Mouse (Mus musculus): ENCODE data around the gene Larp1b. TPM values are rescaled to one million over a fixed set of nuclear protein-coding genes. Genes with fewer than 3 reads are reported as not detected.
"Not testable (repeated sequence)": the region's sequence is repeated elsewhere in the genome, so short reads cannot be mapped to it uniquely, and the experiment has no call there.

Larp1b gene
- total RNA-seq (2014; rRNA removed) (11.0 and 11.5 TPM in 2 replicates), polyA plus RNA-seq (2015; fragmentation: Nextera tagmentation; extraction: Ambion mirVana) (2.0 and 2.9 TPM in 2 replicates)

DNA sequence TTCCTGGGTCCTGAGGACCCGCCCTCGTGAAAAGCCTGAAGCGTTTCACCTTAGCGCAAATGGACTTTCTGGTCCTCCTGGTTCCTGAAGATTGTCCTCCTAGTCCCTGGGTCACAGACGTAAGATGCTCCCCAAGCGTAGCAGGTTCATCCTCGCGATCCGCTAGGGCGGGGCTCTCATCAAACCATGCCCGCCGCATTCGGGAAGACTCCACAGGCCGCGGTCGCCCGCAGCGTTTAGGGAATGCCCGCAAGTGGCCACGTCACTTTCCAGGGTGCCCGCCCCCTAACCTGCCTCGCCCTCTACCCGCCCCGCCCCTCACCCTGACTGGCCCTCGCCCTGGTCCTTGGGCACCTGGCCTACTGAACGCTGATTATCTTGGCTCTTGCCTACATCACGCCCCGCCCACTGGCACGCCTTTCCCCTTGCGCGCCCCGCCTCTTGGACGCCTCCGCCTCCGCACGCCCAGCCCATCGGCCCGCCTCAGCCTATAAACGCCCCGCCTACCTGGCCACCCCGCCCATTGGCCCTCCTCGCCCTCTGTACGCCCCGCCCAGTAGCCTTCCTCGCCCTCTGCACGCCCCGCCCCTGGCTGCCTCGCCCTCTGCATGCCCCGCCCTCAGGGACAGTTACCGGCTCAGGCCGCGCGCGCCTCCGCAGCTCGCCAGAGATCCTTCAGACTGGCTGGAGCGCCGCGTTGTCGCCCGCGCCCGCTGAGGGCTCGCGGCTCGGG, at the start of gene Larp1b:
Gene Larp1b, plus strand, starts transcription at position 659 of the 733 bp plus-strand sequence.
- TF ChIP-seq CTCF (IDR thresholded peaks at IDR 0.05; ENCODE audit: low read depth): no peak
- peak within 1 kb of the TSS; percentile 66 for H3K9ac ChIP-seq
- 2% methylated on average over 65 of the region's 66 CpGs for WGBS

GRCm38 (mm10) chr3:40902443-40902842, 47.2 kb upstream of the Larp1b start, which contains the start of gene 1700034I23Rik:
TSS of gene 1700034I23Rik (minus strand) at chr3:40902543.
- H3K4me1 ChIP-seq (ENCODE audit: insufficient read depth); ATAC-seq; H3K4me2 ChIP-seq (ENCODE audit: low read depth); H3K9ac ChIP-seq; DNase-seq; H3K27ac ChIP-seq (ENCODE audit: low read depth, low read length); H3K9me3 ChIP-seq (ENCODE audit: low read length); H3K4me3 ChIP-seq (ENCODE audit: low read depth, low read length); H3K36me3 ChIP-seq (ENCODE audit: insufficient read depth); H3K27me3 ChIP-seq (ENCODE audit: insufficient read depth, low read length): not testable (repeated sequence)
- 98% methylated on average over 5 of the region's 10 CpGs for WGBS

More for the DNA sequence above, at the start of gene Larp1b:
- H3K27ac ChIP-seq (ENCODE audit: low read depth, low read length): peak within 1 kb of the TSS; percentile 66
- ATAC-seq (peak; percentile 91), DNase-seq (peak; percentile 92)
- H3K36me3 ChIP-seq (ENCODE audit: insufficient read depth): no peaks in the 10 kb centered on the region
- H3K4me2 ChIP-seq (ENCODE audit: low read depth): peak within 1 kb of the TSS; percentile 95
- no peaks in the 10 kb centered on the region for H3K4me1 ChIP-seq (ENCODE audit: insufficient read depth)
- H3K27me3 ChIP-seq (ENCODE audit: insufficient read depth, low read length): no peaks in the 10 kb centered on the region
- H3K4me3 ChIP-seq (ENCODE audit: low read depth, low read length): peak within 1 kb of the TSS; percentile 83
- no peaks in the 10 kb centered on the region for H3K9me3 ChIP-seq (ENCODE audit: low read length)

- Histone ChIP-seq H3K27me3 (ENCODE audit: insufficient read depth, low read length) (no peaks in the 10 kb centered on the region), H3K36me3 (ENCODE audit: insufficient read depth) (peaks cover 21% of the 10 kb centered on the region), H3K4me2 (ENCODE audit: low read depth) (no peak overlapping the region), H3K9me3 (ENCODE audit: low read length) (no peaks in the 10 kb centered on the region), H3K9ac (no peak overlapping the region), H3K4me1 (ENCODE audit: insufficient read depth) (no peaks in the 10 kb centered on the region), H3K27ac (ENCODE audit: low read depth, low read length) (no peak overlapping the region), H3K4me3 (ENCODE audit: low read depth, low read length) (no peak overlapping the region)
- 87% methylated on average over 5 of the region's 5 CpGs for WGBS
- TF ChIP-seq CTCF (IDR thresholded peaks at IDR 0.05; ENCODE audit: low read depth): no peak
- DNase-seq: no peak
- no peak for ATAC-seq
Observed at GRCm38 (mm10) chr3:40938189-40938588, 11.4 kb upstream of the Larp1b start.

- 96% methylated on average over 4 of the region's 4 CpGs for WGBS
- TF ChIP-seq CTCF (IDR thresholded peaks at IDR 0.05; ENCODE audit: low read depth): no peak
- Histone ChIP-seq H3K4me3 (ENCODE audit: low read depth, low read length) (no peak overlapping the region), H3K4me2 (ENCODE audit: low read depth) (no peak overlapping the region), H3K4me1 (ENCODE audit: insufficient read depth) (no peaks in the 10 kb centered on the region), H3K27ac (ENCODE audit: low read depth, low read length) (no peak overlapping the region), H3K9me3 (ENCODE audit: low read length) (no peaks in the 10 kb centered on the region), H3K36me3 (ENCODE audit: insufficient read depth) (peaks cover 17% of the 10 kb centered on the region), H3K27me3 (ENCODE audit: insufficient read depth, low read length) (no peaks in the 10 kb centered on the region), H3K9ac (no peak overlapping the region)
- DNase-seq: no peak
- no peak for ATAC-seq
Observed at GRCm38 (mm10) chr3:40938592-40938991, 11.0 kb upstream of the Larp1b start.

DNA sequence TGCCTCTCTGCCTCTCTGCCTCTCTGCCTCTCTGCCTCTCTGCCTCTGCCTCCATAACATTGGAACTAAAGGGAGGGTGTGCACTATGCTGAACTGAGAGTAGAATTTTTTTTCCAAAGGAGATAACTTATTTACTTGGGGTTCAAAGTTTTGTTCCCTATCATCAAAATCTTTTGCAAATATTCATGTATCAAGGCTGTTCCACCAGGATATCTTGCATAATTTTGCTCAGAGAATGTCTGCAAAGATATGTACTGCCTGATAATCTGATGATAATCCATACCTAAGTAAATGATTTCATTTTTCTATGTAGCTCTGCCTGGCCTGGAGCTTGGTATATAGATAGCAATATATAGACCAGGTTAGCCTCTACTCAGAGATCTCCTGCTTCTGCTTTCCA, 10.6 kb upstream of the Larp1b start:
- H3K27ac ChIP-seq (ENCODE audit: low read depth, low read length): no peak overlapping the region
- peaks cover 12% of the 10 kb centered on the region for H3K36me3 ChIP-seq (ENCODE audit: insufficient read depth)
- no peaks in the 10 kb centered on the region for H3K9me3 ChIP-seq (ENCODE audit: low read length)
- no peak for DNase-seq
- no peak overlapping the region for H3K4me2 ChIP-seq (ENCODE audit: low read depth)
- no peaks in the 10 kb centered on the region for H3K27me3 ChIP-seq (ENCODE audit: insufficient read depth, low read length)
- no peaks in the 10 kb centered on the region for H3K4me1 ChIP-seq (ENCODE audit: insufficient read depth)
- no peak overlapping the region for H3K4me3 ChIP-seq (ENCODE audit: low read depth, low read length)
- no peak for TF ChIP-seq CTCF (IDR thresholded peaks at IDR 0.05; ENCODE audit: low read depth)
- ATAC-seq: no peak
- H3K9ac ChIP-seq: no peak overlapping the region

GRCm38 (mm10) chr3:40949903-40950600, 424 bp downstream of the Larp1b start:
- ATAC-seq: peak; percentile 49
- under 1% methylated on average over 89 of the region's 118 CpGs for WGBS
- H3K4me3 ChIP-seq (ENCODE audit: low read depth, low read length): peak overlapping the region; percentile 83

More at GRCm38 (mm10) chr3:40949903-40950600, 424 bp downstream of the Larp1b start:
- no peaks in the 10 kb centered on the region for H3K4me1 ChIP-seq (ENCODE audit: insufficient read depth)
- TF ChIP-seq CTCF (IDR thresholded peaks at IDR 0.05; ENCODE audit: low read depth): no peak
- H3K27me3 ChIP-seq (ENCODE audit: insufficient read depth, low read length): no peaks in the 10 kb centered on the region
- H3K36me3 ChIP-seq (ENCODE audit: insufficient read depth): no peaks in the 10 kb centered on the region
- peak overlapping the region; percentile 95 for H3K4me2 ChIP-seq (ENCODE audit: low read depth)
- H3K9me3 ChIP-seq (ENCODE audit: low read length): no peaks in the 10 kb centered on the region
- peak; percentile 43 for DNase-seq
- H3K27ac ChIP-seq (ENCODE audit: low read depth, low read length): peak overlapping the region; percentile 66
- H3K9ac ChIP-seq: peak overlapping the region; percentile 66
